Mouse (Mus musculus) CH12.LX (cell line): ENCODE measurements around the gene Mtx1. TPM values are rescaled to one million over a fixed set of nuclear protein-coding genes. Genes with fewer than 3 reads are reported as not detected.

Experiments
- DNase-seq: peaks from one replicate; pipeline ENCODE4 v3.0.0-alpha.2; 2013; ENCODE audit errors: extremely low read depth
- H3K27ac ChIP-seq: 2 replicates; pipeline ENCODE4 v1.5.1; 2012; ENCODE audit warnings: low read depth, mild to moderate bottlenecking, control low read depth, moderate library complexity; ENCODE audit not compliant: insufficient read depth
- H3K27me3 ChIP-seq: replicated peaks from 2 replicates; pipeline ENCODE3; 2012; ENCODE audit warnings: inconsistent platforms
- H3K36me3 ChIP-seq, 2 experiments: replicated peaks in 1 of 2; 2 replicates each; pipeline versions ENCODE3 to v1.6.1; 2012; ENCODE audit warnings: inconsistent platforms in 1 of 2, low read length in 1 of 2, mild to moderate bottlenecking in 1 of 2, mixed read lengths in 1 of 2, moderate library complexity in 1 of 2; ENCODE audit not compliant: control insufficient read depth in 1 of 2, insufficient read depth in 1 of 2
- H3K4me1 ChIP-seq, 2 experiments: 2 replicates each; pipeline ENCODE4 v1.6.1; 2012; ENCODE audit warnings: inconsistent platforms in 1 of 2, moderate library complexity in 1 of 2; ENCODE audit not compliant: insufficient read depth in 2 of 2, control insufficient read depth in 1 of 2
- H3K4me2 ChIP-seq: 2 replicates; pipeline ENCODE4 v1.6.1; 2012; ENCODE audit warnings: low read depth, mild to moderate bottlenecking, control low read depth; ENCODE audit not compliant: poor library complexity, insufficient read depth, severe bottlenecking
- H3K4me3 ChIP-seq, 3 experiments: fragments of 150-350 bp in 1 of 3; sonication (generic) in 1 of 3; replicated peaks in 1 of 3; 2 replicates each; pipeline versions ENCODE3 to v1.5.1; 2011 to 2012; ENCODE audit warnings: low read depth in 2 of 3, low read length in 2 of 3, mild to moderate bottlenecking in 2 of 3, moderate library complexity in 2 of 3, control low read depth in 1 of 3, improper control_type of control experiment in 1 of 3, inconsistent platforms in 1 of 3, mixed read lengths in 1 of 3; ENCODE audit not compliant: poor library complexity in 1 of 3
- H3K79me2 ChIP-seq: replicated peaks from 2 replicates; pipeline ENCODE4 v1.6.1; 2012; ENCODE audit warnings: mild to moderate bottlenecking, moderate library complexity; ENCODE audit not compliant: control insufficient read depth, poor library complexity, insufficient read depth, severe bottlenecking; ENCODE audit errors: extremely low read depth
- H3K9ac ChIP-seq: 2 replicates; pipeline ENCODE4 v1.6.1; 2012; ENCODE audit warnings: low read depth, mild to moderate bottlenecking, control low read depth, moderate library complexity; ENCODE audit not compliant: insufficient read depth
- H3K9me3 ChIP-seq: replicated peaks from 2 replicates; pipeline ENCODE3; 2012; ENCODE audit warnings: low read length, inconsistent platforms, mixed read lengths
- CHD1 ChIP-seq: IDR thresholded peaks from 2 replicates; pipeline ENCODE4 v1.6.1; 2012; ENCODE audit warnings: low read depth, low read length, improper control_type of control experiment, inconsistent platforms
- CHD2 ChIP-seq: IDR thresholded peaks from 2 replicates; pipeline ENCODE4 v1.6.1; 2011; ENCODE audit warnings: low read length, improper control_type of control experiment
- CTCF ChIP-seq, 2 experiments: IDR thresholded peaks in 1 of 2; conservative IDR thresholded peaks in 1 of 2; 2 replicates each; pipeline ENCODE4 v1.5.1; 2011 to 2012; ENCODE audit warnings: low read depth in 2 of 2, low read length in 2 of 2, improper control_type of control experiment in 1 of 2, inconsistent platforms in 1 of 2, mild to moderate bottlenecking in 1 of 2, moderate library complexity in 1 of 2
- E2F4 ChIP-seq: IDR thresholded peaks from 2 replicates; pipeline ENCODE4 v1.6.1; 2011; ENCODE audit warnings: low read depth, low read length, improper control_type of control experiment; ENCODE audit not compliant: insufficient replicate concordance
- ELF1 ChIP-seq: IDR thresholded peaks from 2 replicates; pipeline ENCODE4 v1.6.1; 2014; ENCODE audit warnings: low read depth, mild to moderate bottlenecking, inconsistent platforms, low read length, improper control_type of control experiment
- EP300 ChIP-seq: IDR thresholded peaks from 2 replicates; pipeline ENCODE4 v1.6.1; 2011; ENCODE audit warnings: low read length, improper control_type of control experiment
- GABPA ChIP-seq: IDR thresholded peaks from 2 replicates; pipeline ENCODE4 v1.6.1; 2012; ENCODE audit warnings: low read depth, low read length, improper control_type of control experiment, inconsistent platforms; ENCODE audit not compliant: insufficient replicate concordance
- IRF4 ChIP-seq: IDR thresholded peaks from 2 replicates; pipeline ENCODE4 v1.6.1; 2014; ENCODE audit warnings: low read depth, mild to moderate bottlenecking, inconsistent platforms, low read length, improper control_type of control experiment
- JUND ChIP-seq: conservative IDR thresholded peaks from 2 replicates; pipeline ENCODE4 v1.6.1; 2011; ENCODE audit warnings: low read depth, low read length, improper control_type of control experiment
- KAT2A ChIP-seq: IDR thresholded peaks from 2 replicates; pipeline ENCODE4 v1.6.1; 2012; ENCODE audit warnings: low read length, improper control_type of control experiment, inconsistent platforms; ENCODE audit not compliant: insufficient replicate concordance
- MAFK ChIP-seq: IDR thresholded peaks from 2 replicates; pipeline ENCODE4 v1.6.1; 2011; ENCODE audit warnings: low read length, improper control_type of control experiment; ENCODE audit not compliant: insufficient replicate concordance
- MAZ ChIP-seq: IDR thresholded peaks from 2 replicates; pipeline ENCODE4 v1.6.1; 2012; ENCODE audit warnings: low read depth, mild to moderate bottlenecking, inconsistent platforms, low read length, improper control_type of control experiment, moderate library complexity
- MEF2A ChIP-seq: IDR thresholded peaks from 2 replicates; pipeline ENCODE4 v1.6.1; 2014; ENCODE audit warnings: low read depth, mild to moderate bottlenecking, inconsistent platforms, low read length, improper control_type of control experiment, borderline replicate concordance
- MXI1 ChIP-seq: IDR thresholded peaks from 2 replicates; pipeline ENCODE4 v1.6.1; 2011; ENCODE audit warnings: mild to moderate bottlenecking, low read depth, low read length, improper control_type of control experiment
- MYC ChIP-seq: IDR thresholded peaks from 2 replicates; pipeline ENCODE4 v1.6.1; 2011; ENCODE audit warnings: low read depth, mild to moderate bottlenecking, improper control_type of control experiment, low read length
- NELFE ChIP-seq: IDR thresholded peaks from 2 replicates; pipeline ENCODE4 v1.6.1; 2011; ENCODE audit warnings: low read depth, low read length, improper control_type of control experiment
- PAX5 ChIP-seq: IDR thresholded peaks from 2 replicates; pipeline ENCODE4 v1.6.1; 2012; ENCODE audit warnings: low read length, inconsistent platforms, mixed read lengths
- POLR2A ChIP-seq: IDR thresholded peaks from 2 replicates; pipeline ENCODE4 v1.6.1; 2011; ENCODE audit warnings: low read depth, mild to moderate bottlenecking, improper control_type of control experiment, low read length
- POLR2AphosphoS2 ChIP-seq: IDR thresholded peaks from 2 replicates; pipeline ENCODE4 v1.6.1; 2011; ENCODE audit warnings: low read depth, low read length, improper control_type of control experiment
- RAD21 ChIP-seq: IDR thresholded peaks from 2 replicates; pipeline ENCODE4 v1.6.1; 2011; ENCODE audit warnings: low read depth, mild to moderate bottlenecking, low read length, improper control_type of control experiment, moderate library complexity
- RCOR1 ChIP-seq: conservative IDR thresholded peaks from 2 replicates; pipeline ENCODE4 v1.6.1; 2012; ENCODE audit warnings: low read depth, mild to moderate bottlenecking, inconsistent platforms, low read length, improper control_type of control experiment
- SIN3A ChIP-seq: IDR thresholded peaks from 2 replicates; pipeline ENCODE4 v1.6.1; 2012; ENCODE audit warnings: low read length, improper control_type of control experiment, inconsistent platforms
- SMC3 ChIP-seq: IDR thresholded peaks from 2 replicates; pipeline ENCODE4 v1.6.1; 2011; ENCODE audit warnings: low read depth, low read length, improper control_type of control experiment
- TBP ChIP-seq: conservative IDR thresholded peaks from 2 replicates; pipeline ENCODE4 v1.6.1; 2011; ENCODE audit warnings: low read depth, low read length, improper control_type of control experiment
- TCF12 ChIP-seq: IDR thresholded peaks from 2 replicates; pipeline ENCODE4 v1.6.1; 2014; ENCODE audit warnings: low read depth, mild to moderate bottlenecking, inconsistent platforms, low read length, improper control_type of control experiment
- UBTF ChIP-seq: IDR thresholded peaks from 2 replicates; pipeline ENCODE4 v1.6.1; 2012; ENCODE audit warnings: low read depth, mild to moderate bottlenecking, inconsistent platforms, low read length, improper control_type of control experiment, moderate library complexity
- USF2 ChIP-seq: conservative IDR thresholded peaks from 2 replicates; pipeline ENCODE4 v1.6.1; 2011; ENCODE audit warnings: low read depth, low read length, improper control_type of control experiment
- ZC3H11A ChIP-seq: IDR thresholded peaks from 2 replicates; pipeline ENCODE4 v1.6.1; 2012; ENCODE audit warnings: low read depth, mild to moderate bottlenecking, inconsistent platforms, low read length, improper control_type of control experiment
- ZKSCAN1 ChIP-seq: IDR thresholded peaks from 2 replicates; pipeline ENCODE4 v1.6.1; 2012; ENCODE audit warnings: low read depth, inconsistent platforms, low read length, improper control_type of control experiment, borderline replicate concordance
- ZMIZ1 ChIP-seq: IDR thresholded peaks from 2 replicates; pipeline ENCODE4 v1.6.1; 2012; ENCODE audit warnings: low read depth, mild to moderate bottlenecking, inconsistent platforms, low read length, improper control_type of control experiment
- ZNF384 ChIP-seq: IDR thresholded peaks from 2 replicates; pipeline ENCODE4 v1.6.1; 2012; ENCODE audit warnings: low read depth, low read length, improper control_type of control experiment, inconsistent platforms
- dilution Hi-C: fragments of 300-500 bp; cut with MboI; formaldehyde crosslinking; loops from 2 replicates; pipeline ENCODE4 v1.14.3; 2020; ENCODE audit warnings: low sequenced_read_pairs; ENCODE audit not compliant: extremely low pct_unique_long_range_greater_than_20kb, extremely low pct_ligation_motif_present
- in situ Hi-C: fragments of 300-500 bp; cut with MboI; formaldehyde crosslinking; loops from 3 replicates; pipeline ENCODE4 v1.14.3; 2019; ENCODE audit warnings: low sequenced_read_pairs, low pct_ligation_motif_present, low pct_unique_long_range_greater_than_20kb, mixed read lengths
- polyA plus RNA-seq: library from polyadenylated mRNA; unstranded; fragments of >175 nt; gene quantifications from 2 replicates; pipeline ENCODE4 v1.2.1, GENCODE M21; 2012; ENCODE audit warnings: low read depth; ENCODE audit not compliant: insufficient read length
- total RNA-seq, 2 experiments: library from RNA; depleted of rRNA; stranded (reverse); fragments of 300-350 nt in 1 of 2; fragments of >200 nt in 1 of 2; gene quantifications; 2 replicates each; pipeline ENCODE4 v1.2.3; 2012 to 2014

Mtx1 gene
- total and polyA plus RNA-seq, 3 experiments: 162 to 299 (median 205) TPM

DNA sequence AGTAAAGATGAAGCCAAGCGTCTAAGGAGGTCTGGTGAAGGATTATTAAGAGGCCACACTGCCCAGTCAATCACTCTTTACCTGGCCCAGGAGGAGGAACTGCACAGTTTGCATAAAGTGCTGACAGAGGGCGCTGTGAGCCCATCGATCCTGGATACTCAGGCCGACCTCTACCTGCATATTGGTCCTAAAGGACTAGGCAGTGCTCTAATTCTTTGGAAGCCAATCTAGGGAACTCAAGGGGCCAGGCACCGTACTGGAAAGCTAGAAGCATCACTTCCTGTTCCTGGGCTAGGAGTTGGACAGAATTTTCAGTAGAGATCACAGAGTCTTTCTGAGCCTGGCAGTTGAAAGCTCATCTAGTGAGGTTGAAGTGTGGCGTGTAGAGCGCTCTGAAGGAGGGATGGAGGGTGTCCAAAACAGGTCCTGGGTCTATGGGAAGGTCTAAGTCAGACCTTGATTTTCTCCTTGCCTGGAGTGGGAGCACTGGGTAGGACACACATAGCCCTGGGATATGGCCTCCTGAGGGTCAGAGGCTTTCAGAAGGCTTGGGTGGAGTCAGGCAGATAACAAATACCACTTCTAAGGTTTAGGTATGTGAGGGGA, 23.6 kb upstream of the Mtx1 start:
- Histone ChIP-seq H3K9ac (peak overlapping the region; percentile 13; the same call in 1 of the 2 replicates), H3K79me2 (peaks cover 17% of the 10 kb centered on the region), H3K27ac (peak overlapping the region; percentile 67), H3K4me1 (peaks cover 10 to 53% of the 10 kb centered on the region in 2 experiments), H3K4me2 (peak overlapping the region; percentile 94), H3K4me3 (peak overlapping the region in 2 of 3 experiments; percentile 26 to 62), H3K9me3 (peaks cover 5% of the 10 kb centered on the region), H3K36me3 (peaks cover 14 to 24% of the 10 kb centered on the region in 2 experiments), H3K27me3 (no peaks in the 10 kb centered on the region)
- no peak for TF ChIP-seq KAT2A
- peak; percentile 27; the same call in 1 of the 2 replicates for TF ChIP-seq MEF2A
- no peak for TF ChIP-seq CHD1
- peak; percentile 51; the same call in 1 of the 2 replicates for TF ChIP-seq ZMIZ1
- no peak for TF ChIP-seq MXI1
- TF ChIP-seq UBTF: 0 out of 2 replicates have a peak, but pooled peaks have one; percentile 22
- peak; percentile 61 to 94 for TF ChIP-seq CTCF (conservative IDR thresholded peaks at IDR 0.05 in 1 of 2, IDR thresholded peaks at IDR 0.05 in 1 of 2; ENCODE audit: low read depth in 2 of 2, low read length in 2 of 2)
- peak; percentile 80 for TF ChIP-seq POLR2AphosphoS2
- TF ChIP-seq ZC3H11A: peak; percentile 18; the same call in 1 of the 2 replicates
- no peak for TF ChIP-seq MAZ
- no peak for TF ChIP-seq ZNF384
- TF ChIP-seq POLR2A: peak; percentile 43
- peak; percentile 81 for TF ChIP-seq SMC3
- TF ChIP-seq GABPA: no peak
- peak; percentile 59 for TF ChIP-seq ELF1
- 0 out of 2 replicates have a peak, but pooled peaks have one; percentile 22 for TF ChIP-seq TCF12
- no peak for TF ChIP-seq SIN3A
- no peak for TF ChIP-seq USF2
- TF ChIP-seq PAX5: no peak
- TF ChIP-seq CHD2: no peak
- 0 out of 2 replicates have a peak, but pooled peaks have one; percentile 35 for TF ChIP-seq MYC
- peak; percentile 49; the same call in 1 of the 2 replicates for TF ChIP-seq NELFE
- no peak for TF ChIP-seq RCOR1
- TF ChIP-seq E2F4: 0 out of 2 replicates have a peak, but pooled peaks have one; percentile 24
- TF ChIP-seq ZKSCAN1: no peak
- TF ChIP-seq TBP: no peak
- 0 out of 2 replicates have a peak, but pooled peaks have one; percentile 62 for TF ChIP-seq IRF4
- peak; percentile 32; the same call in 1 of the 2 replicates for TF ChIP-seq EP300
- TF ChIP-seq MAFK: peak; percentile 69
- TF ChIP-seq RAD21: peak; percentile 92
- TF ChIP-seq JUND: no peak
- in situ Hi-C loops: no loop called here
- dilution Hi-C loops: no loop called here
- peak; percentile 67 for DNase-seq
